Mouse (Mus musculus): ENCODE results near the gene Rps6kb2. TPM values are rescaled to one million over a fixed set of nuclear protein-coding genes. Genes with fewer than 3 reads are reported as not detected.

Rps6kb2 gene
- polyA plus RNA-seq, 1 experiment from 2014 or later: 71.7 TPM

DNA sequence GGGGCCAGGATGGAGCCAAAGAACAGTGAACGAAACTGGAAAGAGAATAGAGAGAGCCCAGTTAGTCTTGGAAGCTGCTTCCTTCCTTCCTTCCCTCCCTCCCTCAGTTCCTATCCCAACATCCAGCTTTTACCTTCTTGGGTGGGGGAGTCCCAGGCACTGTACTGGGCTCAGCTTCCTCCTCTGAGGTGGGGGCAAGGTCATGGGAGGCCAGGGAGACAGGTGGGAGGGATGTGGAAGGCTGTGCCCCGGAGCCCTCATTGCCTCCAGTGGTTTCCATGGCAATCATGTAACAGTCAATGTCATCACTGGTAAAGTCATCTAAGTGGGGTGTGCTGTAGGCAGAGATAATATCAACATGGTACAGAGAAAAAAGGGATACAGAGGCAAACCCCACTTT, 32.9 kb upstream of the Rps6kb2 start:
- no peak for ATAC-seq (ENCODE audit: low FRiP score, low read depth)
- no peak overlapping the region for H3K4me3 ChIP-seq
- no peak overlapping the region for H3K9ac ChIP-seq
- H3K27ac ChIP-seq: no peak overlapping the region
- H3K4me1 ChIP-seq: peaks cover 33% of the 10 kb centered on the region
- no peaks in the 10 kb centered on the region for H3K27me3 ChIP-seq (replicated peaks)
- H3K9me3 ChIP-seq: no peaks in the 10 kb centered on the region
- no peak overlapping the region for H3K4me2 ChIP-seq (replicated peaks)
- H3K36me3 ChIP-seq: peaks cover 50% of the 10 kb centered on the region
- 67% methylated on average over 2 of the region's 2 CpGs for WGBS

DNA sequence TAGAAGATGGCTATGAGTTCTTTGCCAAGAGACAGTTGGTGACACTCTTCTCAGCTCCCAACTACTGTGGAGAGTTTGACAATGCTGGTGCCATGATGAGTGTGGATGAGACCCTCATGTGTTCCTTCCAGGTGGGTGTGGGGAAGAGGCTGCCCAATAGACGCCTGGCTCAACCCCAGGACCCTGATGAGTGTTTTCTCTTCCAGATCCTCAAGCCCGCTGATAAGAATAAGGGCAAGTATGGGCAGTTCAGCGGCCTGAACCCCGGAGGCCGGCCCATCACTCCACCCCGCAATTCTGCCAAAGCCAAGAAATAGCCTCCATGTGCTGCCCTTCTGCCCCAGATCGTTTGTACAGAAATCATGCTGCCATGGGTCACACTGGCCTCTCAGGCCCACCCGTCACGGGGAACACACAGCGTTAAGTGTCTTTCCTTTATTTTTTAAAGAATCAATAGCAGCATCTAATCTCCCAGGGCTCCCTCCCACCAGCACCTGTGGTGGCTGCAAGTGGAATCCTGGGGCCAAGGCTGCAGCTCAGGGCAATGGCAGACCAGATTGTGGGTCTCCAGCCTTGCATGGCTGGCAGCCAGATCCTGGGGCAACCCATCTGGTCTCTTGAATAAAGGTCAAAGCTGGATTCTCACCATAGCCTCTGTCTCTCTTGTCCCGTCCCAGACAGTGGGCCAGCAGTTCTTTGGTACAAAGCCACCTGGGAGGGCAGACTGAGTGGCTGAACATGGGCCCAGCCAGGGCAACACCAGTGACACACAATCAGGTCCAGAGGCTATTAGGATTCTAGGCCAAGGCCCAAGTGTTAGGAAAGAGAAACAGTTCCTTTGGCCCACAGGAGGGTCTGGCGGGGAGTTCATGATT, 31.9 kb upstream of the Rps6kb2 start:
- H3K9me3 ChIP-seq: no peaks in the 10 kb centered on the region
- ATAC-seq (ENCODE audit: low FRiP score, low read depth): no peak
- H3K4me3 ChIP-seq: no peak overlapping the region
- H3K27ac ChIP-seq: no peak overlapping the region
- H3K9ac ChIP-seq: no peak overlapping the region
- H3K27me3 ChIP-seq (replicated peaks): no peaks in the 10 kb centered on the region
- H3K36me3 ChIP-seq: peaks cover 50% of the 10 kb centered on the region
- peaks cover 22% of the 10 kb centered on the region for H3K4me1 ChIP-seq
- WGBS: 78% methylated on average over 12 of the region's 12 CpGs
- no peak overlapping the region for H3K4me2 ChIP-seq (replicated peaks)

- peaks cover 48% of the 10 kb centered on the region for H3K36me3 ChIP-seq
- WGBS: 91% methylated on average over 8 of the region's 8 CpGs
Measured at GRCm38 (mm10) chr19:4194021-4194724, 31.0 kb upstream of the Rps6kb2 start.

GRCm38 (mm10) chr19:4193129-4193528, 30.0 kb upstream of the Rps6kb2 start:
- Histone ChIP-seq H3K4me3 (peak overlapping the region; percentile 96), H3K36me3 (peaks cover 48% of the 10 kb centered on the region), H3K27ac (no peak overlapping the region), H3K9ac (peak overlapping the region; percentile 98), H3K27me3 (replicated peaks) (no peaks in the 10 kb centered on the region; the same call in 1 of the 2 replicates), H3K4me2 (replicated peaks) (peak overlapping the region; percentile 95), H3K4me1 (peaks cover 22% of the 10 kb centered on the region), H3K9me3 (no peaks in the 10 kb centered on the region)
- WGBS: 68% methylated on average over 6 of the region's 6 CpGs
- ATAC-seq (ENCODE audit: low FRiP score, low read depth): no peak

More at GRCm38 (mm10) chr19:4194021-4194724, 31.0 kb upstream of the Rps6kb2 start:
- no peak for ATAC-seq (ENCODE audit: low FRiP score, low read depth)
- H3K4me3 ChIP-seq: no peak overlapping the region
- no peaks in the 10 kb centered on the region for H3K9me3 ChIP-seq
- H3K27ac ChIP-seq: no peak overlapping the region
- peak overlapping the region; percentile 95; the same call in 1 of the 2 replicates for H3K4me2 ChIP-seq (replicated peaks)
- H3K9ac ChIP-seq: no peak overlapping the region
- H3K27me3 ChIP-seq (replicated peaks): no peaks in the 10 kb centered on the region; the same call in 1 of the 2 replicates
- H3K4me1 ChIP-seq: peaks cover 22% of the 10 kb centered on the region

- peak; percentile 73 for ATAC-seq (ENCODE audit: low FRiP score, low read depth)
- peak overlapping the region; percentile 98 for H3K9ac ChIP-seq
- H3K9me3 ChIP-seq: no peaks in the 10 kb centered on the region
- H3K4me2 ChIP-seq (replicated peaks): peak overlapping the region; percentile 95
- WGBS: under 1% methylated on average over 51 of the region's 52 CpGs
- H3K27ac ChIP-seq: peak overlapping the region; percentile 73
- H3K4me3 ChIP-seq: peak overlapping the region; percentile 96
- H3K36me3 ChIP-seq: peaks cover 43% of the 10 kb centered on the region
- H3K27me3 ChIP-seq (replicated peaks): no peaks in the 10 kb centered on the region; the same call in 1 of the 2 replicates
- H3K4me1 ChIP-seq: peaks cover 22% of the 10 kb centered on the region
Measured at GRCm38 (mm10) chr19:4192251-4192985, 29.3 kb upstream of the Rps6kb2 start.

- WGBS: 7% methylated on average over 47 of the region's 47 CpGs
- peaks cover 20% of the 10 kb centered on the region for H3K4me1 ChIP-seq
- H3K36me3 ChIP-seq: peaks cover 36% of the 10 kb centered on the region
- ATAC-seq (ENCODE audit: low FRiP score, low read depth): peak; percentile 94
- peak within 1 kb of the TSS; percentile 73 for H3K27ac ChIP-seq
- H3K9me3 ChIP-seq: no peaks in the 10 kb centered on the region
- peak within 1 kb of the TSS; percentile 98 for H3K9ac ChIP-seq
- peak within 1 kb of the TSS; percentile 96 for H3K4me3 ChIP-seq
- peak within 1 kb of the TSS; percentile 95 for H3K4me2 ChIP-seq (replicated peaks)
- H3K27me3 ChIP-seq (replicated peaks): no peaks in the 10 kb centered on the region; the same call in 1 of the 2 replicates
Measured at GRCm38 (mm10) chr19:4191528-4192250, 28.5 kb upstream of the Rps6kb2 start, which contains the start of gene Ppp1ca. Ppp1ca (plus strand) TSS chr19:4192065.

- Histone ChIP-seq H3K27me3 (replicated peaks) (no peaks in the 10 kb centered on the region; the same call in 1 of the 2 replicates), H3K9me3 (no peaks in the 10 kb centered on the region), H3K9ac (peak within 1 kb of the TSS; percentile 98), H3K4me2 (replicated peaks) (peak within 1 kb of the TSS; percentile 95), H3K27ac (peak within 1 kb of the TSS; percentile 73), H3K4me3 (peak within 1 kb of the TSS; percentile 96), H3K4me1 (peaks cover 15% of the 10 kb centered on the region), H3K36me3 (peaks cover 28% of the 10 kb centered on the region)
- 67% methylated on average over 4 of the region's 4 CpGs for WGBS
- no peak for ATAC-seq (ENCODE audit: low FRiP score, low read depth)
Measured at GRCm38 (mm10) chr19:4190831-4191334, 27.7 kb upstream of the Rps6kb2 start, which contains the start of gene Tbc1d10c. Tbc1d10c (minus strand) TSS chr19:4191284.

DNA sequence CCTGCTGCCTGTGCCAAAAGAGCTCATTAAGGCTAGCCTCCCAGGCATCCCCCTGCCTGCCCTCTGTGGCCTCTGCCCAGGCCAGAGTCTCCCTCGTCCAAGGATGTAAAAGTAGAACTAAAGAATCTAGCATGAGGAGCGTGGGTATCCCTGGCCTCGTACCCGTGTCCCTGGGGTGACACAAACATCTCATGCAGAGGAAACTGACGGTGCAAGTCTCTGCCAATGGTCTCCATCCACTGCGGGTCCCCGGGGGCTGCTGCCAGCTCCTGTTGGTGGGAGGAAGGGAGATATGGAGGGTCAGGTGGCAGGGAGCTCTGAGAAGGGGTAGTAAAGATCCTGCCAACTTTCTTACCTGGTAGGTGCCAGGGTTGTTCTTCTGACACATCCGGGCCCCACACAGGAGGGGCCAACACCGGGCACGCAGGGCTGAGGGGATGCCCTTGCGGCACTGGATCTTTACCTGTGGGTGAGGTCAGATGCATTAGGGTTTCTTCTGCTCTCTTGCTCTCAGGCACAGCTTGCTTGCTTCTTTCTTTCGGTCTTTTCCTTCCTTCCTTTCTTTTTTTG, 26.0 kb upstream of the Rps6kb2 start:
- H3K4me3 ChIP-seq: no peak overlapping the region
- H3K27ac ChIP-seq: no peak overlapping the region
- peaks cover 19% of the 10 kb centered on the region for H3K4me1 ChIP-seq
- no peak overlapping the region for H3K4me2 ChIP-seq (replicated peaks)
- H3K9ac ChIP-seq: no peak overlapping the region
- no peak for ATAC-seq (ENCODE audit: low FRiP score, low read depth)
- no peaks in the 10 kb centered on the region for H3K9me3 ChIP-seq
- 80% methylated on average over 12 of the region's 12 CpGs for WGBS
- no peaks in the 10 kb centered on the region; the same call in 1 of the 2 replicates for H3K27me3 ChIP-seq (replicated peaks)
- H3K36me3 ChIP-seq: peaks cover 11% of the 10 kb centered on the region

- H3K27ac ChIP-seq: no peak overlapping the region
- no peak overlapping the region for H3K9ac ChIP-seq
- H3K36me3 ChIP-seq: no peaks in the 10 kb centered on the region
- H3K4me3 ChIP-seq: no peak overlapping the region
- peaks cover 8% of the 10 kb centered on the region; the same call in 1 of the 2 replicates for H3K4me1 ChIP-seq
- H3K4me2 ChIP-seq (replicated peaks): no peak overlapping the region
- 78% methylated on average over 3 of the region's 3 CpGs for WGBS
- ATAC-seq (ENCODE audit: low FRiP score, low read depth): no peak
- no peaks in the 10 kb centered on the region; the same call in 1 of the 2 replicates for H3K27me3 ChIP-seq (replicated peaks)
- no peaks in the 10 kb centered on the region for H3K9me3 ChIP-seq
Measured at GRCm38 (mm10) chr19:4187303-4187702, 24.1 kb upstream of the Rps6kb2 start.

DNA sequence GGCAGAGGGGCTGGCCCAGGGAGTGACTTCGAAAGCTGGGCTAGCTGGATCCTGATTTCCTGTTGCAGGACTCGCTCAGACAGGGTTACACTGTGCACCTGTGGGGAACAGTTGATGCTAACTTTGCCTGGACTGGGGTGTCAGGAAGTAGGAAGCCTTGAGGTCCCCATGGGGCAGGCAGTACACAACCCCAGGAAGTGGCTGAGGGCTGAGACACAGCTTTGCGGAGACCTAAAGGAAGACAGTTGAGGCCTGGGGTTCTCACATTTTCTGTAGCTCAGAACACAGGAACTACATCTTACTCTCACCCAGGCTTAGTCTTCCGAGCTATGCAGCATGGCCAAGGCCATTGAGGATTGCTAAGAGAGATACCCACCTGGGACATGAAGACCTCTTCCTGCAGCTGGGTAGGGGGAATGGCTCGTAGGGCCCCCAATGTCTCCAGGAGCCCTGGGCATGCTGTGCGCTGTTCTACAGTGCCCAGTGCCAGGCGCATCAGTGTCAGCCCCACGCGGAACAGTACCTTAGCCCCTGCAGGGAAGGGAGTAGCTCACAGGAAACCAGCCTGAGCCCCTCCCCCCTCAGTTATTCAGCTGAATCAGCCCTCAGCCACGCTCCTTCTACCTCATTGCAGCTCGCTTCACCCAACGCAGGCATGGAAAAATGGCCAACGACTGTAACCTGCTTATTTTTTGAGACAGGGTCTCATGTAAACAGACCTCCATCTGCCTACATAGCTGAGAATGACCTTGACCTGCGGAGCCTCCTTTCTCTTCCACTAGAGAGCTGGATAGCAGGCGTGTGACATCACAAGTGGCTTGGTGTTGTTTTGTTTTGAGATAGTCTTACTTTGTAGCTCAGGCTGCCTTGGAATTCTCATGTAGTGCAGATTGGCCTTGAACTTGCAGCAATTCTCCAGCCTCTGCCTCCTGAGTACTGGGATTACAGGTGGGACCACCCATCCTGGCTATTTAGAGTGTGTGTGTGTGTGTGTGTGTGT, 22.1 kb upstream of the Rps6kb2 start:
- H3K4me1 ChIP-seq: 0 out of 2 replicates have a peak, but pooled peaks cover 11% of the 10 kb centered on the region
- no peak overlapping the region for H3K27ac ChIP-seq
- no peaks in the 10 kb centered on the region for H3K36me3 ChIP-seq
- no peak overlapping the region for H3K4me3 ChIP-seq
- H3K27me3 ChIP-seq (replicated peaks): no peaks in the 10 kb centered on the region; the same call in 1 of the 2 replicates
- 65% methylated on average over 15 of the region's 15 CpGs for WGBS
- H3K4me2 ChIP-seq (replicated peaks): no peak overlapping the region
- H3K9ac ChIP-seq: no peak overlapping the region
- no peak for ATAC-seq (ENCODE audit: low FRiP score, low read depth)
- no peaks in the 10 kb centered on the region for H3K9me3 ChIP-seq

Data from neural tube, embryonic 12.5 days (tissue).